Mouse (Mus musculus) MEL (cell line): Measurements from ENCODE around the gene Gltp. TPM values are rescaled to one million over a fixed set of nuclear protein-coding genes. Genes with fewer than 3 reads are reported as not detected.

Experiments
- DNase-seq: peaks from one replicate; pipeline ENCODE4 v3.0.0; 2011; ENCODE audit warnings: low read depth, low spot score
- H3K27ac ChIP-seq: 2 replicates; pipeline ENCODE4 v1.5.1; 2012; ENCODE audit warnings: low read depth, mild to moderate bottlenecking, control low read depth, low read length, moderate library complexity; ENCODE audit not compliant: control insufficient read depth
- H3K27me3 ChIP-seq, 2 experiments: fragments of 150-350 bp in 1 of 2; sonication (generic) in 1 of 2; 2 replicates each; pipeline ENCODE4 v1.6.1; 2012; ENCODE audit warnings: low read length in 2 of 2, mild to moderate bottlenecking in 2 of 2, improper control_type of control experiment in 1 of 2, moderate library complexity in 1 of 2; ENCODE audit not compliant: insufficient read depth in 2 of 2, control insufficient read depth in 1 of 2
- H3K36me3 ChIP-seq, 2 experiments: 2 replicates each; pipeline ENCODE4 v1.6.1; 2012 to 2014; ENCODE audit warnings: low read length in 2 of 2, improper control_type of control experiment in 1 of 2, inconsistent platforms in 1 of 2, mild to moderate bottlenecking in 1 of 2; ENCODE audit not compliant: insufficient read depth in 2 of 2, control insufficient read depth in 1 of 2
- H3K4me1 ChIP-seq, 2 experiments: fragments of 150-350 bp in 1 of 2; sonication (generic) in 1 of 2; 2 replicates each; pipeline ENCODE4 v1.6.1; 2012; ENCODE audit warnings: low read length in 2 of 2, improper control_type of control experiment in 1 of 2, mild to moderate bottlenecking in 1 of 2; ENCODE audit not compliant: insufficient read depth in 2 of 2, control insufficient read depth in 1 of 2
- H3K4me3 ChIP-seq, 2 experiments: fragments of 150-350 bp in 1 of 2; sonication (generic) in 1 of 2; 2 replicates each; pipeline ENCODE4 v1.5.1; 2012; ENCODE audit warnings: low read depth in 2 of 2, low read length in 2 of 2, mild to moderate bottlenecking in 2 of 2, moderate library complexity in 2 of 2, control low read depth in 1 of 2, improper control_type of control experiment in 1 of 2; ENCODE audit not compliant: control insufficient read depth in 1 of 2, insufficient read depth in 1 of 2
- H3K79me2 ChIP-seq: 2 replicates; pipeline ENCODE4 v1.6.1; 2012; ENCODE audit warnings: mild to moderate bottlenecking, low read length, moderate library complexity; ENCODE audit not compliant: control insufficient read depth, poor library complexity, insufficient read depth
- H3K9ac ChIP-seq: 2 replicates; pipeline ENCODE4 v1.6.1; 2012; ENCODE audit warnings: low read depth, mild to moderate bottlenecking, control low read depth, low read length, moderate library complexity; ENCODE audit not compliant: control insufficient read depth, poor library complexity, severe bottlenecking
- H3K9me3 ChIP-seq: fragments of 150-350 bp; sonication (generic); replicated peaks from 2 replicates; pipeline ENCODE4 v1.6.1; 2012; ENCODE audit warnings: mild to moderate bottlenecking, low read length, improper control_type of control experiment, moderate library complexity; ENCODE audit not compliant: insufficient read depth
- BHLHE40 ChIP-seq: IDR thresholded peaks from 2 replicates; pipeline ENCODE4 v1.6.1; 2012; ENCODE audit warnings: low read depth, mild to moderate bottlenecking, inconsistent platforms, low read length, improper control_type of control experiment, borderline replicate concordance
- E2F4 ChIP-seq: IDR thresholded peaks from 2 replicates; pipeline ENCODE4 v1.6.1; 2011; ENCODE audit warnings: low read depth, low read length, improper control_type of control experiment, borderline replicate concordance
- EP300 ChIP-seq, 2 experiments: IDR thresholded peaks; 2 replicates each; pipeline ENCODE4 v1.6.1; 2011; ENCODE audit warnings: improper control_type of control experiment in 2 of 2, low read length in 2 of 2, low read depth in 1 of 2, mild to moderate bottlenecking in 1 of 2
- HCFC1 ChIP-seq: IDR thresholded peaks from 2 replicates; pipeline ENCODE4 v1.6.1; 2012; ENCODE audit warnings: low read depth, mild to moderate bottlenecking, inconsistent platforms, low read length, improper control_type of control experiment, moderate library complexity
- JUND ChIP-seq: IDR thresholded peaks from 2 replicates; pipeline ENCODE4 v1.6.1; 2011; ENCODE audit warnings: low read depth, mild to moderate bottlenecking, improper control_type of control experiment, low read length
- MAFK ChIP-seq: IDR thresholded peaks from 2 replicates; pipeline ENCODE4 v1.6.1; 2011; ENCODE audit warnings: low read depth, mild to moderate bottlenecking, low read length, improper control_type of control experiment, borderline replicate concordance
- MXI1 ChIP-seq: IDR thresholded peaks from 2 replicates; pipeline ENCODE4 v1.6.1; 2011; ENCODE audit warnings: mild to moderate bottlenecking, low read depth, low read length, improper control_type of control experiment
- MYB ChIP-seq: IDR thresholded peaks from 2 replicates; pipeline ENCODE4 v1.6.1; 2011; ENCODE audit warnings: mild to moderate bottlenecking, low read depth, low read length, improper control_type of control experiment
- MYC ChIP-seq: IDR thresholded peaks from 2 replicates; pipeline ENCODE4 v1.6.1; 2011; ENCODE audit warnings: low read depth, mild to moderate bottlenecking, low read length, improper control_type of control experiment, moderate library complexity
- NRF1 ChIP-seq: IDR thresholded peaks from 2 replicates; pipeline ENCODE4 v1.6.1; 2014; ENCODE audit warnings: low read depth, mild to moderate bottlenecking, inconsistent platforms, low read length, improper control_type of control experiment, moderate library complexity; ENCODE audit not compliant: poor library complexity, insufficient read depth, severe bottlenecking
- POLR2A ChIP-seq, 2 experiments: IDR thresholded peaks; 2 replicates each; pipeline ENCODE4 v1.6.1; 2011 to 2012; ENCODE audit warnings: low read length in 2 of 2, mild to moderate bottlenecking in 2 of 2, control low read depth in 1 of 2, improper control_type of control experiment in 1 of 2, low read depth in 1 of 2, moderate library complexity in 1 of 2; ENCODE audit not compliant: control insufficient read depth in 1 of 2, insufficient read depth in 1 of 2, poor library complexity in 1 of 2
- SIN3A ChIP-seq: IDR thresholded peaks from 2 replicates; pipeline ENCODE4 v1.6.1; 2012; ENCODE audit warnings: low read length, improper control_type of control experiment, inconsistent platforms
- SMC3 ChIP-seq: IDR thresholded peaks from 2 replicates; pipeline ENCODE4 v1.6.1; 2011; ENCODE audit warnings: low read depth, low read length, improper control_type of control experiment
- TBP ChIP-seq: IDR thresholded peaks from 2 replicates; pipeline ENCODE4 v1.8.0; 2011; ENCODE audit warnings: low read depth, low read length, improper control_type of control experiment
- TCF12 ChIP-seq: IDR thresholded peaks from 2 replicates; pipeline ENCODE4 v1.6.1; 2014; ENCODE audit warnings: low read depth, mild to moderate bottlenecking, inconsistent platforms, low read length, improper control_type of control experiment, moderate library complexity
- USF1 ChIP-seq: IDR thresholded peaks from 2 replicates; pipeline ENCODE4 v1.6.1; 2014; ENCODE audit warnings: low read depth, mild to moderate bottlenecking, inconsistent platforms, low read length, improper control_type of control experiment, moderate library complexity
- USF2 ChIP-seq, 2 experiments: IDR thresholded peaks; 2 replicates each; pipeline ENCODE4 v1.6.1; 2011 to 2012; ENCODE audit warnings: improper control_type of control experiment in 2 of 2, low read length in 2 of 2, borderline replicate concordance in 1 of 2, inconsistent platforms in 1 of 2, low read depth in 1 of 2, mild to moderate bottlenecking in 1 of 2; ENCODE audit not compliant: insufficient read depth in 1 of 2
- ZC3H11A ChIP-seq: IDR thresholded peaks from 2 replicates; pipeline ENCODE4 v1.6.1; 2012; ENCODE audit warnings: low read depth, mild to moderate bottlenecking, inconsistent platforms, low read length, improper control_type of control experiment
- ZNF384 ChIP-seq: IDR thresholded peaks from 2 replicates; pipeline ENCODE4 v1.6.1; 2012; ENCODE audit warnings: low read depth, mild to moderate bottlenecking, inconsistent platforms, low read length, improper control_type of control experiment
- polyA plus RNA-seq, 2 experiments: library from polyadenylated mRNA; stranded (reverse) in 1 of 2; unstranded in 1 of 2; fragments of >175 nt in 1 of 2; fragments of >200 nt in 1 of 2; gene quantifications; 2 replicates each; pipeline versions ENCODE4 v1.2.1 to v1.2.4; 2012; ENCODE audit warnings: low replicate concordance in 2 of 2, low read depth in 1 of 2; ENCODE audit not compliant: insufficient read length in 2 of 2, insufficient read depth in 1 of 2, missing spikeins in 1 of 2
- total RNA-seq: library from RNA; depleted of rRNA; stranded (reverse); fragments of 300-350 nt; gene quantifications from 2 replicates; pipeline ENCODE4 v1.2.3, GENCODE M21; 2012

Gene Gltp
- total and polyA plus RNA-seq, 3 experiments: 18.8 to 211 (median 67.2) TPM

DNA sequence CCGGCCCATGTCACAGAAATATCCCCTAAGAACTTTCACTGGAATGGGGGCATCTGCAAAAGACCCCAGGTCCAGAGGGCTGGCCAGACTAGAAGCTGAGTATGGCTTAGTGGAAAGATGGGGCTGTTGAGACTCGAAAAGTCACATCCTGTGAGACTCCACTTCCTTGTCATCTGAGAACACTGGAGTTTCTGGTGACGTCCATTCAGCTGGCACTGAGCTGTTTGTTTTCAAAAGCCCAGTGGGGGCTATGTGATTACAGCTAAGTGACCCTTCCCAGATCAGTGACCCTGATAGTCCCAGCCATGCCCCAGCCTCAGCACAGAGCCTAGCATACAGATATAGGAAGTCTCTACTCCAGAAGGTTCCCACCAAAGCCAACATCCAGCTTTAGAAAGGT is 39.3 kb downstream of the Gltp start:
- TF ChIP-seq SIN3A (no peak), EP300 (IDR thresholded peaks at IDR 0.05; ENCODE audit: low read depth in 1 of 2, low read length in 2 of 2) (no peak), MAFK (no peak), USF1 (no peak)
- no peak for DNase-seq
- peaks cover 0 to 8% of the 10 kb centered on the region in 2 experiments; a peak in 1 of 4 replicates for H3K4me1 ChIP-seq
- no peaks in the 10 kb centered on the region for H3K9me3 ChIP-seq
- H3K36me3 ChIP-seq: peaks cover 0 to 3% of the 10 kb centered on the region in 2 experiments; a peak in 2 of 4 replicates
- H3K27me3 ChIP-seq: no peaks in the 10 kb centered on the region
- H3K4me3 ChIP-seq: no peak overlapping the region
- H3K27ac ChIP-seq: no peak overlapping the region
- no peaks in the 10 kb centered on the region for H3K79me2 ChIP-seq
- no peak overlapping the region for H3K9ac ChIP-seq

DNA sequence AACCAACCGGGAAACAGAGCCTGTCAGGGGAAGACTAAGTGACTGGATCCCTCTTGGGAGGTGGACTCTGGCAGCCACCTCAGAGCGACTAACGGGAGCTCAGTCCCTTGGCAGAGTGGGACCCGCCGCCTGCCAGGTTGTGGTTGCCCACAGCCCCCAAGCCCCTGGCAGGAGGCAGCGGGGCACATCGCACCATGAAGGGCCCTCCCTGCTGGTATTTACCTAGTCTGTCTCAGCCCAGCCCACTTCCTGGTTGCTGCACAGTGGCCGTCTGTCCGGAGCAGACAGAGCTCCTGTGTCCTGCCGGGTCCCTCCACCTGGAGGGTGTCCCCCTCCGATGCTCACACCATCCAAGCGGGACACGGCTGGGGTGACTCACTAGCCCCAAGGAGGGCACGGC is 39.8 kb downstream of the Gltp start:
- Histone ChIP-seq H3K79me2 (no peaks in the 10 kb centered on the region), H3K27ac (no peak overlapping the region), H3K9ac (no peak overlapping the region), H3K9me3 (no peaks in the 10 kb centered on the region), H3K27me3 (no peaks in the 10 kb centered on the region), H3K36me3 (peaks cover 0 to 3% of the 10 kb centered on the region in 2 experiments; a peak in 2 of 4 replicates), H3K4me3 (no peak overlapping the region)
- DNase-seq: no peak
- no peak for TF ChIP-seq TBP
- no peak for TF ChIP-seq POLR2A (IDR thresholded peaks at IDR 0.05; ENCODE audit: control insufficient read depth in 1 of 2, insufficient read depth in 1 of 2, low read depth in 1 of 2, low read length in 2 of 2, poor library complexity in 1 of 2)
- no peak for TF ChIP-seq MAFK
- TF ChIP-seq MYB: no peak
- TF ChIP-seq USF2 (IDR thresholded peaks at IDR 0.05; ENCODE audit: borderline replicate concordance in 1 of 2, insufficient read depth in 1 of 2, low read depth in 1 of 2, low read length in 2 of 2): no peak
- TF ChIP-seq EP300 (IDR thresholded peaks at IDR 0.05; ENCODE audit: low read depth in 1 of 2, low read length in 2 of 2): no peak
- TF ChIP-seq USF1: no peak
- TF ChIP-seq ZNF384: no peak
- no peak for TF ChIP-seq MYC
- TF ChIP-seq JUND: no peak
- TF ChIP-seq TCF12: no peak
- no peak for TF ChIP-seq HCFC1
- TF ChIP-seq BHLHE40: no peak
- no peak for TF ChIP-seq SIN3A
- TF ChIP-seq MXI1: no peak
- no peak for TF ChIP-seq ZC3H11A
- no peak for TF ChIP-seq SMC3
- no peak for TF ChIP-seq NRF1
- no peak for TF ChIP-seq E2F4
- TF ChIP-seq, all 39 proteins: peak for 0
- H3K4me1 ChIP-seq: peaks cover 0 to 8% of the 10 kb centered on the region in 2 experiments; a peak in 1 of 4 replicates
